Mouse (Mus musculus) heart, adult 2 months (tissue): Measurements from ENCODE around the gene Pax6.

Experiments used
- CTCF ChIP-seq: fragments of 200-600 bp; IDR thresholded peaks from 2 replicates; pipeline ENCODE4 v1.8.1; 2022; ENCODE audit warnings: antibody characterized with exemption, mild to moderate bottlenecking, moderate library complexity
- POLR2A ChIP-seq: fragments of 200-500 bp; IDR thresholded peaks from 2 replicates; pipeline ENCODE4 v1.6.1; 2011; ENCODE audit warnings: mild to moderate bottlenecking, low read depth, low read length, control low read depth; ENCODE audit not compliant: insufficient read depth

DNA sequence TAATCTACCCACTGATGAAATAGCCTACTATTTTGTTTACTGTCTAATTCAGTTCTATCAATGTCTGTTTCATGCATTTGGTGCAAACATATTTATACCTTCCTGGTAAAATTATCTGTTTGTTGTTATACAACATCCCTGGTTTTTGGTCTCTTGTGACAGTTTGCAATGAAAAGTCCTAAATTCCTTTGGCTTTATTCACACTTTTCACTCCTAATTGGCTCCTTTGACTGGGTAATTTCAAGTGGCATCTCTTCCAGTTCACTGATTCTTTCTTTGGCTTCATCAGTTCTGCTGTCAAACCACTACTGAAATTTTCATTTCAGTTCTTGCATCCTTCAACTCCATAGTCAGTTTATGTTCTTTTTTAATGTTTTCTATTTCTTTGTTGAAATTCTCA, 67.5 kb downstream of the Pax6 start:
- TF ChIP-seq POLR2A (no peak), CTCF (no peak)
